Comparison of ENCODE assay signal across 8 mouse cellular contexts in genomic region chr1:167942037-167942470, GRCm38 (mm10).
A peak's percentile ranks its signal among the peaks of the same experiment; 100 is the strongest.
DNase-seq lines count a peak whose midpoint lies in the region; ATAC-seq lines count a peak whose summit lies in the region.

No protein-coding gene starts in this region.

- peak; percentile 83 for ATAC-seq in megakaryocyte progenitor cell, adult 5-6 weeks (replicated peaks; ENCODE audit: poor library complexity)

- DNase-seq in adrenal gland, adult 2 months, result peak; percentile 30
- no peak for DNase-seq in adrenal gland, postnatal 25 days
- peak; percentile 12 for DNase-seq in kidney, postnatal 14 days
- no peak for DNase-seq in kidney, postnatal 25 days
- DNase-seq in embryo, embryonic 10 days (ENCODE audit: low spot score), result peak; percentile 80
- no peak for DNase-seq in spleen, postnatal 4 days (ENCODE audit: low spot score in 2 of 2)
- DNase-seq in spleen, adult 12 weeks (ENCODE audit: low spot score), result no peak

Comparison
In these comparisons a context has a peak if more than half of its experiments do, and no peak if none do; other contexts are left out.
1. DNase-seq: peak in adrenal gland, adult 2 months (single experiment), kidney, postnatal 14 days (single experiment) and embryo, embryonic 10 days (single experiment); none in adrenal gland, postnatal 25 days (single experiment), kidney, postnatal 25 days (0 of 2), spleen, postnatal 4 days (0 of 2) and spleen, adult 12 weeks (single experiment).